Mouse (Mus musculus): Measurements from ENCODE around the gene 1700067K01Rik.

- TF ChIP-seq CTCF (IDR thresholded peaks at IDR 0.05; ENCODE audit: extremely low read depth, insufficient read depth, low read length) (no peak), POLR2A (IDR thresholded peaks at IDR 0.05; ENCODE audit: extremely low read depth, insufficient read depth, low read length) (no peak)
Observed at GRCm38 (mm10) chr8:84011705-84012498, 10.6 kb downstream of the 1700067K01Rik start, which contains the start of gene 2210011C24Rik.

Measured in cortical plate, adult 2 months (tissue).